Mouse (Mus musculus) embryonic fibroblast, embryonic 13.5 days (primary cell): ENCODE results near the gene Il15. TPM values are rescaled to one million over a fixed set of nuclear protein-coding genes. Genes with fewer than 3 reads are reported as not detected.

ENCODE experiments used
- H3K27ac ChIP-seq: 2 replicates; pipeline ENCODE4 v1.5.1; 2012; ENCODE audit warnings: low read length, control low read depth, inconsistent platforms; ENCODE audit not compliant: insufficient read depth
- H3K4me1 ChIP-seq: 2 replicates; pipeline ENCODE4 v1.6.1; 2011; ENCODE audit warnings: low read length; ENCODE audit not compliant: control insufficient read depth, insufficient read depth
- H3K4me3 ChIP-seq: 2 replicates; pipeline ENCODE4 v1.5.1; 2011; ENCODE audit warnings: mild to moderate bottlenecking, control low read depth, low read length; ENCODE audit not compliant: insufficient read depth
- CTCF ChIP-seq: IDR thresholded peaks from 2 replicates; pipeline ENCODE4 v1.5.1; 2011; ENCODE audit warnings: mild to moderate bottlenecking, control low read depth, low read length, moderate library complexity, borderline replicate concordance; ENCODE audit not compliant: insufficient read depth
- POLR2A ChIP-seq: IDR thresholded peaks from 2 replicates; pipeline ENCODE4 v1.6.1; 2011; ENCODE audit warnings: low read depth, mild to moderate bottlenecking, control low read depth, low read length, moderate library complexity
- polyA plus RNA-seq: library from polyadenylated mRNA; stranded (reverse); fragments of >200 nt; gene quantifications from 2 replicates; pipeline ENCODE4 v1.2.4, GENCODE M21; 2011; ENCODE audit warnings: low read depth; ENCODE audit not compliant: missing spikeins, insufficient read length

Gene Il15
- polyA plus RNA-seq, 1 experiment = 2.6 TPM

GRCm38 (mm10) chr8:82398546-82398945, 4.5 kb downstream of the Il15 start:
- TF ChIP-seq POLR2A = no peak
- TF ChIP-seq CTCF = no peak
- Histone ChIP-seq H3K27ac (no peak overlapping the region), H3K4me1 (peaks cover 2% of the 10 kb centered on the region), H3K4me3 (no peak overlapping the region)

DNA sequence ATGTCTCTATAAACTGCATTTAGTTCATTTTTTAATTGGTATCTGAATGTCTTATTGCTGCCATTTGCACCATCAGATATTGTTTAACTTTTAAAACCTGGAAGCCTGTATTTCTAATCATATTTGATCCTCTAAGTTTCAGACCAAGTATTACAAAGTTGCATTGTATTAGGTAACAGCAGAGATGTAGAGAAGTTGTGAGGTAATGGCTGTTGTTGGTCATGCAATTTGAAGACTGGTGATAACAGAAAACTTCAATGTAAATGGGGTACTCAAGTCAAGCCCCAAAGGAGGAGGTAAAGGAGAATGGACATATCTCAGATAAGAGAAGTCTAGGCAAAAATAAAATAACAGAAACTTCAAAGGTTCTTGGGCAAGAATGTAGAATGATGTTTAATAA, 11.8 kb downstream of the Il15 start:
- Histone ChIP-seq H3K4me1 (no peaks in the 10 kb centered on the region), H3K4me3 (no peak overlapping the region), H3K27ac (no peak overlapping the region)
- TF ChIP-seq CTCF = no peak
- no peak for TF ChIP-seq POLR2A

GRCm38 (mm10) chr8:82388356-82388902, 14.6 kb downstream of the Il15 start:
- TF ChIP-seq POLR2A (no peak), CTCF (no peak)
- Histone ChIP-seq H3K4me3 (no peak overlapping the region), H3K27ac (no peak overlapping the region), H3K4me1 (no peaks in the 10 kb centered on the region; the same call in 1 of the 2 replicates)

DNA sequence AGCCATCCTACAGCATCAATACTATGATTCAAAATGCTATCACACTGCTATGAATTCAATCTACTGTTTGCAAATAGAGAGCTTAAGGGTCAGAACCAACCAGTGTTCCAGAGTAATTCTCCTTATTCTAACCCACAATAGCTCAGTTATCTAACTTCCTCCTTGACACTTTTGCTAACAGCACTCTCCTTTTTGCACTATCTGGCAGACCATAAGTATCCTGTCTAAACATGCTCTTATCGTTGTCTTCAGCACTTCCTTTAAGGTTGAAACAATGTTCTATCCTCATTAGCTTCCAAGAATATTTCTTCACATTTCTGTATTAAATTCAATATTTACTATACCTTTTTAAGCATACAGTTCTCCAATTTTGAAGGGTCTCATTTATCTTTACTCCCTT, 15.4 kb downstream of the Il15 start:
- Histone ChIP-seq H3K27ac (no peak overlapping the region), H3K4me3 (no peak overlapping the region), H3K4me1 (no peaks in the 10 kb centered on the region; the same call in 1 of the 2 replicates)
- TF ChIP-seq CTCF (no peak), POLR2A (no peak)

DNA sequence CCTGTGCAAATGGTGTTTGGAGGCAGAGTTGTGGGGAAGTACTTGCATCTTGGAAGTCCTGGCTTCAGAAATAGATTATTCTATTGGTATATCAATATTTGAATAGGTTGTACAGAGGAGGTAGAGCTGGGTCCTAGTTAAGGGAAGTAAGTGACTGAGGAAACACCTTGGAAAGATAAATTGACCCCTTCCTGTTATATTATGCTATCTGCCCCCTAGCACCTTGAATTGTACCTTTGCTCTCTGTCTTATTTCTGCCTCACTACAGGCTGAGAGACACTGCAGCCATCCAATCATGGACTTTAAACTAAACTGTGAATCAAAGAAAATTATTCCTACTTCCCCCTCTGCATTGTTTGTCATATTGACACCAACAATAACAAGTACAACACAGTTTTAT, 17.2 kb downstream of the Il15 start:
- no peak for TF ChIP-seq CTCF
- TF ChIP-seq POLR2A = no peak
- H3K4me3 ChIP-seq = no peak overlapping the region

GRCm38 (mm10) chr8:82384458-82385234, 18.4 kb downstream of the Il15 start:
- TF ChIP-seq POLR2A (no peak), CTCF (no peak)
- Histone ChIP-seq H3K4me3 (no peak overlapping the region), H3K27ac (no peak overlapping the region)

More for the DNA sequence above, 17.2 kb downstream of the Il15 start:
- H3K27ac ChIP-seq = no peak overlapping the region
- no peaks in the 10 kb centered on the region; the same call in 1 of the 2 replicates for H3K4me1 ChIP-seq

DNA sequence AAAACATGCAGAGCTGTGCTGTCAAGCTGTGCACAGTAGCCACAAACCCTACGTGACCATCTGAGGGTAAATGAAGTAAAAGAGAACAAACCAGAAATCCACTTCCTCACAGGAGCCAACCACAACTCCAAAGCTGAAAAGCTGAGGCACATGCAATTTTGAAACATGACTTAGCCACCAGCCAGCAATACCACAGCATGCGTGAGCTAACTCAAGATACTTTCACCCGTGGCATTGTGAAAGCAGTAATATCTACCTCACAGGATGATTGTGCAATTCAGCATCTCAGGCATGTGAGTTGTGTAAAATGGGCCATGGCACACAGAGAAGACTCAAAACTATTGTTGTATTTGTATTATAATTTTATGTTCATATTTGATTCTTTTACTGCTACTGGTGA, 19.7 kb downstream of the Il15 start:
- no peak overlapping the region for H3K4me3 ChIP-seq
- H3K4me1 ChIP-seq = no peaks in the 10 kb centered on the region; the same call in 1 of the 2 replicates
- TF ChIP-seq POLR2A (no peak), CTCF (no peak)
- H3K27ac ChIP-seq = no peak overlapping the region

More at GRCm38 (mm10) chr8:82384458-82385234, 18.4 kb downstream of the Il15 start:
- no peaks in the 10 kb centered on the region; the same call in 1 of the 2 replicates for H3K4me1 ChIP-seq

GRCm38 (mm10) chr8:82382316-82382715, 20.7 kb downstream of the Il15 start:
- Histone ChIP-seq H3K4me3 (no peak overlapping the region), H3K4me1 (no peaks in the 10 kb centered on the region; the same call in 1 of the 2 replicates), H3K27ac (no peak overlapping the region)
- TF ChIP-seq POLR2A (no peak), CTCF (no peak)

DNA sequence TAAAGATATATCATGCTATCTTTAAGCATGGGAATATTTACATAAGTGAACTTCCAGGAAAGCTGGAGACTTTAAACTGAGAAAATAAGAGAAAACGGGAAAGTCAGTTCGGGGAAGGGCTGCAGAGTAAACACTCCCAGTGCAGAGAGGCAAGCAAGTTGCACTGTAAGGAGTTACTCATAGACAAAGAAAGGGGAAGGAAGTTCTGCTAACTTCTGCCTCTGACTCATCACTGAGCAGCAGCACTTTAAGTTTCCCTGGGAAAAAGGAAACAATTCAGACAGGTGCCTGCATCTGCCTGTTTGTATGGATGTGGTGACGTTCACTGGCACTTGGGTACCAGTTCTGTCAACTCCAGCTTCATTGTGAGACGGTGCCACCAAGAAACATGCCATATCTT, 28.6 kb downstream of the Il15 start:
- no peak overlapping the region for H3K27ac ChIP-seq
- no peak for TF ChIP-seq POLR2A
- no peak for TF ChIP-seq CTCF
- peaks cover 6% of the 10 kb centered on the region for H3K4me1 ChIP-seq
- no peak overlapping the region for H3K4me3 ChIP-seq

DNA sequence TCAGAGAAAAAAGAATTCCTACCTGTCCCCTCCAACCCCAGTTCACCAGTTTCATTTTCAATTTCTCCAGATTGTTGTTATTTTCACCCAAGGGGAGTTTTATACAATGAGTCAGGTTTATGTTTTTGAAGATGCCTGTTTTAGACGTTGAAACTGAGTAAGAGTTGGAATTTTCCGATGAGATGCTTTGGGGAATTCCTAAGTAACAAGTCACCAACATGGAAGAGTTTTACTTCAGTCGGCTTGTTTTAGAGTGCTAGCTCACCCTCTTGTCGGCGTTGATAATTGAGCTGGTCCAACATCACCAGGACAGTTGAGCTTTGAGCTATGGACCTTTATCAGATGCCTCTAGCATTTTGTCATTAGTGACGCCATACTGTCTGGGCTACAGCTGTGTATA, 30.2 kb downstream of the Il15 start:
- Histone ChIP-seq H3K4me3 (no peak overlapping the region), H3K4me1 (peaks cover 6% of the 10 kb centered on the region), H3K27ac (peak overlapping the region; percentile 58; the same call in 1 of the 2 replicates)
- TF ChIP-seq POLR2A (no peak), CTCF (no peak)
